ENCODE assay signal across 7 mouse cellular contexts in the genomic region with DNA sequence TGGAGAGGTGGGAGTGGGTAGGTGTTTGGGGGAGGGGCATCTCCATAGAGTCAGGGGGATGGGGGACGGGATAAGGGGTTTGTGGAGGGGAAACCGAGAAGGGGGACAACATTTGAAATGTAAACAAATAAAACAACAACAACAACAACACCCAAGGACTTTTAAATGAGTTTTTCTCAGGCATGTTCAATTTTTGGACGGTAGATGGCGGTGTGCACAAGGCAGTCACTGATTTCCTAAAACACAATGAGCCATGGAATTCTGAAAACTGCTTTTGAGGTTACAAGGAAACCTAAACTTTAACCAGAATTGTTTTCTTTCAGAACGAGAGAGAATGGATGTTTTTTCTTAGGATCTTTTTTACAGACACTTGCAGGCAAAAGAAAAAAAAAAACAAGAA.
DNase-seq lines count a peak whose midpoint lies in the region; ATAC-seq and TF ChIP-seq lines count a peak whose summit lies in the region.
"Not testable (repeated sequence)": the region's sequence is repeated elsewhere in the genome, so short reads cannot be mapped to it uniquely, and the experiment has no call there.

No protein-coding gene starts in this region.

- not testable (repeated sequence) for TF ChIP-seq EP300 in heart, adult 2 months (IDR thresholded peaks at IDR 0.05; ENCODE audit: insufficient read depth, low read depth, low read length)

- TF ChIP-seq POLR2A in heart, adult 2 months (IDR thresholded peaks at IDR 0.05; ENCODE audit: insufficient read depth, low read depth, low read length); kidney, adult 2 months (IDR thresholded peaks at IDR 0.05; ENCODE audit: low read depth, low read length); liver, adult 2 months (IDR thresholded peaks at IDR 0.05; ENCODE audit: extremely low read depth, insufficient read depth, low read length): not testable (repeated sequence)

- not testable (repeated sequence) for H3K27ac ChIP-seq in heart, adult 2 months; kidney, adult 2 months (ENCODE audit: insufficient read depth, low read depth, low read length); liver, adult 2 months (replicated peaks; ENCODE audit: insufficient read depth, low read depth, low read length); midbrain, embryonic 14.5 days (replicated peaks; ENCODE audit: low read depth, low read length)

- intact Hi-C loops in heart, adult 2 months (cut with DNase I), result loop anchor here (5.0 kb wide), 1 partner anchor 100 kb away; no protein-coding TSS in a partner anchor

- not testable (repeated sequence) for H3K27me3 ChIP-seq in E14TG2a.4 (ENCODE audit: insufficient read depth, low read length); heart, adult 2 months (ENCODE audit: control insufficient read depth, insufficient read depth, low read length); kidney, adult 2 months (replicated peaks; ENCODE audit: control insufficient read depth, insufficient read depth, low read length); liver, adult 2 months (ENCODE audit: control insufficient read depth, insufficient read depth, low read length); midbrain, embryonic 14.5 days (ENCODE audit: control insufficient read depth, insufficient read depth, low read length)

- not testable (repeated sequence) for H3K9ac ChIP-seq in heart, adult 2 months (ENCODE audit: low read depth, low read length); liver, adult 2 months (ENCODE audit: low read depth, low read length); midbrain, embryonic 14.5 days (replicated peaks; ENCODE audit: low read length)

- not testable (repeated sequence) for H3K4me2 ChIP-seq in midbrain, embryonic 14.5 days (ENCODE audit: low read length)

- not testable (repeated sequence) for H3K9me3 ChIP-seq in E14TG2a.4 (ENCODE audit: low read length); midbrain, embryonic 14.5 days (ENCODE audit: control insufficient read depth, low read length)

- H3K36me3 ChIP-seq in E14TG2a.4 (ENCODE audit: insufficient read depth, low read length); heart, adult 2 months (ENCODE audit: control insufficient read depth, insufficient read depth, low read length); kidney, adult 2 months (ENCODE audit: control insufficient read depth, insufficient read depth, low read length); liver, adult 2 months (ENCODE audit: control insufficient read depth, insufficient read depth, low read length); midbrain, embryonic 14.5 days (ENCODE audit: control insufficient read depth, insufficient read depth, low read length): not testable (repeated sequence)

- ATAC-seq in midbrain, embryonic 14.5 days (ENCODE audit: low FRiP score, low TSS enrichment), result not testable (repeated sequence)

- peak; percentile 34; the same call in 1 of the 2 replicates for TF ChIP-seq CTCF in E14TG2a.4 (conservative IDR thresholded peaks at IDR 0.05; ENCODE audit: low read length)
- peak; percentile 40 for TF ChIP-seq CTCF in heart, adult 2 months (IDR thresholded peaks at IDR 0.05)
- TF ChIP-seq CTCF in kidney, adult 2 months (conservative IDR thresholded peaks at IDR 0.05; ENCODE audit: insufficient read depth, insufficient read length, low read depth, low read length); liver, adult 2 months (IDR thresholded peaks at IDR 0.05; ENCODE audit: low read depth, low read length): not testable (repeated sequence)

- 6% methylated on average over 5 of the region's 5 CpGs for WGBS in heart, adult 2 months
- WGBS in kidney, adult 2 months, result 4% methylated on average over 5 of the region's 5 CpGs
- 2% methylated on average over 5 of the region's 5 CpGs for WGBS in liver, adult 2 months
- WGBS in midbrain, embryonic 14.5 days, result 7% methylated on average over 5 of the region's 5 CpGs

- peak; percentile 16 for DNase-seq in adipocyte (ENCODE audit: low spot score)
- DNase-seq in embryo, embryonic 10.5 days (ENCODE audit: low spot score), result peak; percentile 30
- not testable (repeated sequence) for DNase-seq in heart, adult 2 months
- peak; percentile 5 for DNase-seq in kidney, adult 2 months
- peak; percentile 4 for DNase-seq in liver, adult 2 months (ENCODE audit: extremely low read depth, low read depth, low spot score)
- peak; percentile 58 for DNase-seq in midbrain, embryonic 14.5 days

- not testable (repeated sequence) for H3K4me1 ChIP-seq in E14TG2a.4 (replicated peaks; ENCODE audit: low read depth, low read length); heart, adult 2 months (ENCODE audit: control insufficient read depth, insufficient read depth, low read length); kidney, adult 2 months (ENCODE audit: control insufficient read depth, insufficient read depth, low read length); liver, adult 2 months (ENCODE audit: control insufficient read depth, insufficient read depth, low read length); midbrain, embryonic 14.5 days (ENCODE audit: control insufficient read depth, insufficient read depth, low read length)

- not testable (repeated sequence) for H3K79me2 ChIP-seq in heart, adult 2 months (replicated peaks; ENCODE audit: control insufficient read depth, insufficient read depth, low read length); liver, adult 2 months (ENCODE audit: control insufficient read depth, insufficient read depth, low read length)

- not testable (repeated sequence) for H3K4me3 ChIP-seq in E14TG2a.4 (replicated peaks; ENCODE audit: low read length); heart, adult 2 months; kidney, adult 2 months (ENCODE audit: insufficient read depth, low read depth, low read length); liver, adult 2 months (ENCODE audit: insufficient read depth, low read depth, low read length); midbrain, embryonic 14.5 days (replicated peaks; ENCODE audit: low read depth, low read length)
